Mouse (Mus musculus): ENCODE results near the gene Zbtb20.

Gene Zbtb20

GRCm38 (mm10) chr16:43191060-43191850 is 315.6 kb downstream of the Zbtb20 start:
- DNase-seq (ENCODE audit: low read depth, low spot score) = no peak

- DNase-seq (ENCODE audit: low read depth, low spot score) = no peak
Observed at GRCm38 (mm10) chr16:43193631-43194239, 318.1 kb downstream of the Zbtb20 start.

GRCm38 (mm10) chr16:43217336-43218006 is 341.8 kb downstream of the Zbtb20 start:
- DNase-seq (ENCODE audit: low read depth, low spot score) = no peak

- no peak for DNase-seq (ENCODE audit: low read depth, low spot score)
Observed at GRCm38 (mm10) chr16:43219367-43219766, 343.7 kb downstream of the Zbtb20 start.

GRCm38 (mm10) chr16:43221313-43221712 is 345.6 kb downstream of the Zbtb20 start:
- DNase-seq (ENCODE audit: low read depth, low spot score) = no peak

- no peak for DNase-seq (ENCODE audit: low read depth, low spot score)
Observed at GRCm38 (mm10) chr16:43230253-43230652, 354.6 kb downstream of the Zbtb20 start.

GRCm38 (mm10) chr16:43234249-43234648 is 358.6 kb downstream of the Zbtb20 start:
- no peak for DNase-seq (ENCODE audit: low read depth, low spot score)

GRCm38 (mm10) chr16:43235317-43235716 is 359.6 kb downstream of the Zbtb20 start:
- no peak for DNase-seq (ENCODE audit: low read depth, low spot score)

- no peak for DNase-seq (ENCODE audit: low read depth, low spot score)
Observed at GRCm38 (mm10) chr16:43235721-43236159, 360.1 kb downstream of the Zbtb20 start.

- no peak for DNase-seq (ENCODE audit: low read depth, low spot score)
Observed at GRCm38 (mm10) chr16:43237551-43237950, 361.9 kb downstream of the Zbtb20 start.

- no peak for DNase-seq (ENCODE audit: low read depth, low spot score)
Observed at GRCm38 (mm10) chr16:43247026-43247425, 371.3 kb downstream of the Zbtb20 start.

GRCm38 (mm10) chr16:43253077-43253476 is 377.4 kb downstream of the Zbtb20 start:
- DNase-seq (ENCODE audit: low read depth, low spot score) = no peak

GRCm38 (mm10) chr16:43253746-43254145 is 378.1 kb downstream of the Zbtb20 start:
- no peak for DNase-seq (ENCODE audit: low read depth, low spot score)

- no peak for DNase-seq (ENCODE audit: low read depth, low spot score)
Observed at GRCm38 (mm10) chr16:43256191-43256899, 380.7 kb downstream of the Zbtb20 start.

- DNase-seq (ENCODE audit: low read depth, low spot score) = no peak
Observed at GRCm38 (mm10) chr16:43256900-43257281, 381.2 kb downstream of the Zbtb20 start.

- no peak for DNase-seq (ENCODE audit: low read depth, low spot score)
Observed at GRCm38 (mm10) chr16:43259466-43259865, 383.8 kb downstream of the Zbtb20 start.

- DNase-seq (ENCODE audit: low read depth, low spot score) = no peak
Observed at GRCm38 (mm10) chr16:43260862-43261261, 385.2 kb downstream of the Zbtb20 start.

GRCm38 (mm10) chr16:43274057-43274595 is 398.4 kb downstream of the Zbtb20 start:
- DNase-seq (ENCODE audit: low read depth, low spot score) = no peak

GRCm38 (mm10) chr16:43276764-43277163 is 401.1 kb downstream of the Zbtb20 start:
- DNase-seq (ENCODE audit: low read depth, low spot score) = no peak

GRCm38 (mm10) chr16:43286319-43286718 is 410.6 kb downstream of the Zbtb20 start:
- DNase-seq (ENCODE audit: low read depth, low spot score) = no peak

- DNase-seq (ENCODE audit: low read depth, low spot score) = no peak
Observed at GRCm38 (mm10) chr16:43286783-43287383, 411.2 kb downstream of the Zbtb20 start.

All from WW6 (cell line).